Mouse (Mus musculus) myocyte (in vitro differentiated cells): ENCODE data around the gene Atg16l1.

Source experiments
- CEBPB ChIP-seq: IDR thresholded peaks from 2 replicates; pipeline ENCODE4 v1.6.1; 2011; ENCODE audit warnings: mild to moderate bottlenecking, moderate library complexity; ENCODE audit not compliant: poor library complexity, insufficient read depth, severe bottlenecking
- E2F4 ChIP-seq: IDR thresholded peaks from one replicate; pipeline ENCODE4 v1.6.1; 2011; ENCODE audit warnings: mild to moderate bottlenecking, control low read depth, moderate library complexity; ENCODE audit not compliant: insufficient read depth
- MAX ChIP-seq: IDR thresholded peaks from one replicate; pipeline ENCODE4 v1.6.1; 2011; ENCODE audit warnings: low read depth, mild to moderate bottlenecking, control low read depth
- MYOD1 ChIP-seq, 3 experiments: IDR thresholded peaks; one replicate each; pipeline ENCODE4 v1.6.1; 2011; ENCODE audit warnings: control low read depth in 2 of 3, low read depth in 2 of 3, mild to moderate bottlenecking in 2 of 3, moderate library complexity in 1 of 3; ENCODE audit not compliant: insufficient read length in 2 of 3, control insufficient read depth in 1 of 3
- MYOG ChIP-seq, 3 experiments: IDR thresholded peaks; one replicate each; pipeline ENCODE4 v1.6.1; 2011; ENCODE audit warnings: control low read depth in 2 of 3, low read depth in 2 of 3, mild to moderate bottlenecking in 2 of 3; ENCODE audit not compliant: insufficient read length in 2 of 3, control insufficient read depth in 1 of 3, insufficient read depth in 1 of 3
- POLR2A ChIP-seq: IDR thresholded peaks from one replicate; pipeline ENCODE4 v1.6.1; 2011; ENCODE audit warnings: low read depth, mild to moderate bottlenecking, control low read depth, moderate library complexity; ENCODE audit not compliant: insufficient read length
- POLR2AphosphoS2 ChIP-seq: IDR thresholded peaks from one replicate; pipeline ENCODE4 v1.6.1; 2011; ENCODE audit warnings: low read depth, control low read depth; ENCODE audit not compliant: insufficient read length
- REST ChIP-seq: IDR thresholded peaks from one replicate; pipeline ENCODE4 v1.6.1; 2011; ENCODE audit warnings: mild to moderate bottlenecking, control low read depth, moderate library complexity; ENCODE audit not compliant: insufficient read depth, insufficient read length
- SRF ChIP-seq: IDR thresholded peaks from one replicate; pipeline ENCODE4 v1.6.1; 2011; ENCODE audit warnings: low read depth; ENCODE audit not compliant: control insufficient read depth, insufficient read length
- TCF12 ChIP-seq: IDR thresholded peaks from one replicate; pipeline ENCODE4 v1.6.1; 2011; ENCODE audit warnings: mild to moderate bottlenecking, control low read depth; ENCODE audit not compliant: poor library complexity, insufficient read depth, severe bottlenecking
- TCF3 ChIP-seq: IDR thresholded peaks from one replicate; pipeline ENCODE4 v1.6.1; 2011; ENCODE audit warnings: low read depth, control low read depth; ENCODE audit not compliant: insufficient read length
- USF1 ChIP-seq: IDR thresholded peaks from one replicate; pipeline ENCODE4 v1.6.1; 2011; ENCODE audit warnings: low read depth, mild to moderate bottlenecking, control low read depth, moderate library complexity

GRCm38 (mm10) chr1:87779204-87779785 lies 23.6 kb downstream of the Atg16l1 start:
- TF ChIP-seq POLR2A, result no peak
- no peak for TF ChIP-seq POLR2AphosphoS2
- no peak for TF ChIP-seq USF1
- TF ChIP-seq MYOD1 (IDR thresholded peaks at IDR 0.05; ENCODE audit: control insufficient read depth in 1 of 3, insufficient read length in 2 of 3, low read depth in 2 of 3), result no peak
- TF ChIP-seq MAX, result no peak
- no peak for TF ChIP-seq TCF12
- no peak for TF ChIP-seq CEBPB
- no peak for TF ChIP-seq MYOG (IDR thresholded peaks at IDR 0.05; ENCODE audit: control insufficient read depth in 1 of 3, insufficient read depth in 1 of 3, insufficient read length in 2 of 3, low read depth in 2 of 3)
- no peak for TF ChIP-seq E2F4
- no peak for TF ChIP-seq REST
- no peak for TF ChIP-seq TCF3
- no peak for TF ChIP-seq SRF
